Mouse (Mus musculus): ENCODE data around the gene Wwc2.

DNA sequence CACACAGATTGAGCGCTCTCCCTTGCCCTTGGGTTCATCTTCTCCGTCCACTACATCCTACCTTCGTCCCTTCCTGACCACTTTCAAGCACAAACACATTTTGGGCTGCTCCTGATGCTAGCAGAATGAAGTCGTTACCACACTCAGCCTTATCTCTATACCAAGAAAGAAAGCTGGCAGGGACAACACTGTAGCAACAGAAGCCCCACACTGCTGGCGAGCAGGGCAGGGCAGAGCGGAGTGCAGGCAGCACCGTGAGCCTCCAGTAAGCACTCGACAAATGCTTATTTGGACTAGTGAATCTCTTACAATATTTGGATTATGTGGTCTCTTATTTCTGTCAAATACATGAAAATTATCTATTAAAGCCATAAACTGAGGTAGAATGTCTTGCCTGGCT is 107.0 kb downstream of the Wwc2 start:
- TF ChIP-seq CTCF (IDR thresholded peaks at IDR 0.05; ENCODE audit: low read depth) (no peak), EP300 (IDR thresholded peaks at IDR 0.05; ENCODE audit: low read depth) (no peak)

All from liver, postnatal 0 days (tissue).